In genomic region chr9:95279590-95280344, GRCm38 (mm10) we compare ENCODE assay signal across 8 mouse cellular contexts.
A peak's percentile ranks its signal among the peaks of the same experiment; 100 is the strongest.
DNase-seq lines count a peak whose midpoint lies in the region; ATAC-seq lines count a peak whose summit lies in the region.

No protein-coding gene starts in this region.

- peak; percentile 86 for ATAC-seq in CD4-positive, CD25-positive, alpha-beta regulatory T cell, adult 4 months

- DNase-seq in 416B (ENCODE audit: low read depth) (peak; percentile 94), MN1 (ENCODE audit: low spot score) (no peak)
- DNase-seq in gastrocnemius, postnatal 14 days = peak; percentile 46
- DNase-seq in kidney, adult 18-20 months = peak; percentile 38
- peak; percentile 80 for DNase-seq in lung, postnatal 10 days
- no peak for DNase-seq in frontal cortex, postnatal 25 days (ENCODE audit: low spot score in 2 of 2)
- DNase-seq in cerebellum, adult 18-20 months = no peak

- intact Hi-C loops in gastrocnemius, postnatal 14 days (cut with DNase I; ENCODE audit: low total_unique reads) = no loop called here

Comparison
In these comparisons a context has a peak if more than half of its experiments do, and no peak if none do; other contexts are left out.
1. DNase-seq: peak in 416B (single experiment), gastrocnemius, postnatal 14 days (single experiment), kidney, adult 18-20 months (single experiment) and lung, postnatal 10 days (single experiment); none in MN1 (single experiment), frontal cortex, postnatal 25 days (0 of 2) and cerebellum, adult 18-20 months (0 of 2).